8 mouse cellular contexts compared by ENCODE assay signal in the genomic region with DNA sequence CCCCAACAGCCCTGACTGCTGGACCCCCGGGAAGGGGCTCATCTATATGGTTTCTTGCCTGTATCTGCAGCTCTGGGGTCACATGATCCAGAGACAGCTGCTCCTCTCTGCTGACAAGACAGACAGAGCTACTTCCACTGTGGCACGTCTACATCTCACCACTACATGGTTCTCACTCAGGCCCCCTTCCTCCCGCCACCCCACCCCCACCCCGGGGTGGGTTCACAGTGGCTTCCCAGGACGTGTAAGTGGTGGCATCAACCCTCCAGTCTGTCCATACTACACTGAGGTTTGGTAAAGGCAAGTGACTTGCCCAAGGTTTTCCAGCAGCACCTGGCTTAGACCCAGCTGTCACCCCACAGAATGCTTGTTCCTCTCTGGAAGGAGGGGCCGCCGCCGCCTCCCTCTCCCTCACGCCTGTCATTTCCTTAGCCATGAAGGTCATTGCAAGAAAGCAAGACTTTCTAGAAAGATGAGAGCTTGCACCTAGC. TPM values are rescaled to one million over a fixed set of nuclear protein-coding genes. Genes with fewer than 3 reads are reported as not detected.
A peak's percentile ranks its signal among the peaks of the same experiment; 100 is the strongest.
DNase-seq lines count a peak whose midpoint lies in the region; ATAC-seq lines count a peak whose summit lies in the region.

No protein-coding gene starts in this region.

- peak overlapping the region; percentile 97 for H3K27ac ChIP-seq in hindbrain, embryonic 14.5 days
- H3K27ac ChIP-seq in neural tube, embryonic 14.5 days (ENCODE audit: low read depth, low read length), result peak overlapping the region; percentile 94

- H3K9me3 ChIP-seq in hindbrain, embryonic 14.5 days (ENCODE audit: control insufficient read depth, low read length), result no peaks in the 10 kb centered on the region
- no peaks in the 10 kb centered on the region for H3K9me3 ChIP-seq in neural tube, embryonic 14.5 days (ENCODE audit: control insufficient read depth, low read length)

- H3K27me3 ChIP-seq in hindbrain, embryonic 14.5 days (ENCODE audit: control insufficient read depth, insufficient read depth, low read length), result no peaks in the 10 kb centered on the region
- peaks cover 2% of the 10 kb centered on the region; the same call in 1 of the 2 replicates for H3K27me3 ChIP-seq in neural tube, embryonic 14.5 days (ENCODE audit: control insufficient read depth, insufficient read depth, low read length)

- ATAC-seq in hindbrain, embryonic 14.5 days (ENCODE audit: low FRiP score), result no peak
- no peak for ATAC-seq in neural tube, embryonic 14.5 days (ENCODE audit: low read depth)
- ATAC-seq in granulocyte monocyte progenitor cell, adult 5-6 weeks (replicated peaks; ENCODE audit: poor library complexity, severe bottlenecking), result no peak

- peak; percentile 40 to 47 for DNase-seq in layer of hippocampus, postnatal 36 days
- no peak for DNase-seq in layer of hippocampus, adult 11-12 months (ENCODE audit: low spot score)
- DNase-seq in cerebellum, postnatal 14 days, result peak; percentile 64
- no peak for DNase-seq in hindbrain, embryonic 14.5 days (ENCODE audit: low spot score)
- no peak for DNase-seq in kidney, adult 18-20 months
- no peak for DNase-seq in kidney, postnatal 10 days

- H3K4me3 ChIP-seq in hindbrain, embryonic 14.5 days (replicated peaks; ENCODE audit: low read length), result peak overlapping the region; percentile 89
- peak overlapping the region; percentile 76 for H3K4me3 ChIP-seq in neural tube, embryonic 14.5 days (ENCODE audit: low read depth, low read length)

- peak overlapping the region; percentile 76 for H3K4me2 ChIP-seq in hindbrain, embryonic 14.5 days (replicated peaks)
- H3K4me2 ChIP-seq in neural tube, embryonic 14.5 days (ENCODE audit: low read depth, low read length), result peak overlapping the region; percentile 66

- WGBS in hindbrain, embryonic 14.5 days, result 39% methylated on average over 9 of the region's 9 CpGs
- 50% methylated on average over 9 of the region's 9 CpGs for WGBS in neural tube, embryonic 14.5 days

- H3K4me1 ChIP-seq in hindbrain, embryonic 14.5 days (replicated peaks; ENCODE audit: control insufficient read depth, insufficient read depth, low read length), result peaks cover 24% of the 10 kb centered on the region
- peaks cover 13% of the 10 kb centered on the region for H3K4me1 ChIP-seq in neural tube, embryonic 14.5 days (ENCODE audit: control insufficient read depth, insufficient read depth, low read length)

- peak overlapping the region; percentile 96 for H3K9ac ChIP-seq in hindbrain, embryonic 14.5 days
- H3K9ac ChIP-seq in neural tube, embryonic 14.5 days (replicated peaks; ENCODE audit: low read depth, low read length), result peak overlapping the region; percentile 94

- peaks cover 25% of the 10 kb centered on the region for H3K36me3 ChIP-seq in hindbrain, embryonic 14.5 days (replicated peaks; ENCODE audit: control insufficient read depth, insufficient read depth)
- H3K36me3 ChIP-seq in neural tube, embryonic 14.5 days (ENCODE audit: control insufficient read depth, insufficient read depth, low read length), result peaks cover 4% of the 10 kb centered on the region; the same call in 1 of the 2 replicates

RNA-seq across cellular contexts. Expression of a gene that starts 0.6 kb away (rescaled TPM):
- 10 to 100 TPM; 69.8 to 94.5 TPM for total RNA-seq in layer of hippocampus, postnatal 36 days (2021)
- polyA plus RNA-seq in hindbrain, embryonic 14.5 days (2014; fragmentation: Nextera tagmentation; extraction: Ambion mirVana), result 47.5 and 49.1 TPM in 2 replicates
- 47.7 and 48.3 TPM in 2 replicates for polyA plus RNA-seq in neural tube, embryonic 14.5 days (2014; fragmentation: Nextera tagmentation; extraction: Ambion mirVana)
- 80.5 and 92.0 TPM in 2 replicates for total RNA-seq in granulocyte monocyte progenitor cell, adult 5-6 weeks (2014; fragmentation: Nextera tagmentation)
- 50.8 and 52.0 TPM in 2 replicates for total RNA-seq in granulocyte monocyte progenitor cell, adult 5-6 weeks (2017)

RNA-seq across cellular contexts. Expression of a gene that starts 1.6 kb away (rescaled TPM):
- 1,000 to 10,000 TPM; 1,246 to 1,312 TPM for total RNA-seq in layer of hippocampus, postnatal 36 days (2021)
- polyA plus RNA-seq in hindbrain, embryonic 14.5 days (2014; fragmentation: Nextera tagmentation; extraction: Ambion mirVana), result 123 and 132 TPM in 2 replicates
- 102 and 146 TPM in 2 replicates for polyA plus RNA-seq in neural tube, embryonic 14.5 days (2014; fragmentation: Nextera tagmentation; extraction: Ambion mirVana)
- total RNA-seq in granulocyte monocyte progenitor cell, adult 5-6 weeks (2014; fragmentation: Nextera tagmentation), result 0.85 TPM in 1 of 2 replicates, not detected in the other
- total RNA-seq in granulocyte monocyte progenitor cell, adult 5-6 weeks (2017), result not detected in 2 replicates

RNA-seq across cellular contexts. Expression of a gene that starts 30.2 kb away (rescaled TPM):
- total RNA-seq in layer of hippocampus, postnatal 36 days (2021), result 100 to 1,000 TPM; 160 to 170 TPM
- 170 and 175 TPM in 2 replicates for polyA plus RNA-seq in hindbrain, embryonic 14.5 days (2014; fragmentation: Nextera tagmentation; extraction: Ambion mirVana)
- polyA plus RNA-seq in neural tube, embryonic 14.5 days (2014; fragmentation: Nextera tagmentation; extraction: Ambion mirVana), result 157 and 198 TPM in 2 replicates
- total RNA-seq in granulocyte monocyte progenitor cell, adult 5-6 weeks (2014; fragmentation: Nextera tagmentation), result 11.7 and 20.7 TPM in 2 replicates
- 5.5 and 11.2 TPM in 2 replicates for total RNA-seq in granulocyte monocyte progenitor cell, adult 5-6 weeks (2017)

RNA-seq across cellular contexts. Expression of a gene that starts 36.5 kb away (rescaled TPM):
- 10 to 100 TPM in 1 of 2 experiments, under 1 TPM in 1; 0.65 to 13.4 TPM for total RNA-seq in layer of hippocampus, postnatal 36 days (2021)
- polyA plus RNA-seq in hindbrain, embryonic 14.5 days (2014; fragmentation: Nextera tagmentation; extraction: Ambion mirVana), result 0.78 and 1.3 TPM in 2 replicates
- 0.35 and 0.40 TPM in 2 replicates for polyA plus RNA-seq in neural tube, embryonic 14.5 days (2014; fragmentation: Nextera tagmentation; extraction: Ambion mirVana)
- 24.8 and 50.9 TPM in 2 replicates for total RNA-seq in granulocyte monocyte progenitor cell, adult 5-6 weeks (2014; fragmentation: Nextera tagmentation)
- 51.1 and 62.2 TPM in 2 replicates for total RNA-seq in granulocyte monocyte progenitor cell, adult 5-6 weeks (2017)

RNA-seq across cellular contexts. Expression of a gene that starts 44.2 kb away (rescaled TPM):
- total RNA-seq in layer of hippocampus, postnatal 36 days (2021), result 10 to 100 TPM; 37.1 to 37.7 TPM
- polyA plus RNA-seq in hindbrain, embryonic 14.5 days (2014; fragmentation: Nextera tagmentation; extraction: Ambion mirVana), result 58.1 and 58.9 TPM in 2 replicates
- polyA plus RNA-seq in neural tube, embryonic 14.5 days (2014; fragmentation: Nextera tagmentation; extraction: Ambion mirVana), result 58.1 and 65.9 TPM in 2 replicates
- 17.8 and 32.2 TPM in 2 replicates for total RNA-seq in granulocyte monocyte progenitor cell, adult 5-6 weeks (2014; fragmentation: Nextera tagmentation)
- total RNA-seq in granulocyte monocyte progenitor cell, adult 5-6 weeks (2017), result 15.2 and 23.4 TPM in 2 replicates

Comparison
In these comparisons a context has a peak if more than half of its experiments do, and no peak if none do; other contexts are left out.
1. DNase-seq: peak in layer of hippocampus, postnatal 36 days (2 of 2) and cerebellum, postnatal 14 days (2 of 2); none in layer of hippocampus, adult 11-12 months (single experiment), hindbrain, embryonic 14.5 days (single experiment), kidney, adult 18-20 months (single experiment) and kidney, postnatal 10 days (single experiment).
2. RNA of a gene that starts 1.6 kb away (total RNA-seq): 1,246 to 1,312 TPM in layer of hippocampus, postnatal 36 days; 0.85 TPM in granulocyte monocyte progenitor cell, adult 5-6 weeks; every median in the first group is over 100 times any median in the second.
3. RNA of a gene that starts 30.2 kb away (total RNA-seq): 160 to 170 TPM in layer of hippocampus, postnatal 36 days; 5.5 to 20.7 TPM in granulocyte monocyte progenitor cell, adult 5-6 weeks; every median in the first group is over 4 times any median in the second.